Mouse (Mus musculus): ENCODE data around the gene Rgl2. TPM values are rescaled to one million over a fixed set of nuclear protein-coding genes. Genes with fewer than 3 reads are reported as not detected.
"Not testable (repeated sequence)": the region's sequence is repeated elsewhere in the genome, so short reads cannot be mapped to it uniquely, and the experiment has no call there.

The Rgl2 gene
- polyA plus RNA-seq, 1 experiment from 2014 or later: 47.2 TPM

- WGBS: under 1% methylated on average over 17 of the region's 17 CpGs
- no peaks in the 10 kb centered on the region for H3K36me3 ChIP-seq (ENCODE audit: control insufficient read depth, insufficient read depth, low read length)
- peak overlapping the region; percentile 16; the same call in 1 of the 2 replicates for H3K9ac ChIP-seq (replicated peaks; ENCODE audit: low read length)
- H3K27ac ChIP-seq (replicated peaks; ENCODE audit: low read depth, low read length): no peak overlapping the region
- H3K27me3 ChIP-seq (ENCODE audit: control insufficient read depth, insufficient read depth, low read length): peaks cover 40% of the 10 kb centered on the region
- peak overlapping the region; percentile 28 for H3K4me3 ChIP-seq (replicated peaks; ENCODE audit: low read depth, low read length)
- no peaks in the 10 kb centered on the region for H3K9me3 ChIP-seq (ENCODE audit: control insufficient read depth, low read length)
- H3K4me2 ChIP-seq (ENCODE audit: low read length): peak overlapping the region; percentile 48
- no peak for ATAC-seq (ENCODE audit: low FRiP score, low TSS enrichment)
- peaks cover 5% of the 10 kb centered on the region for H3K4me1 ChIP-seq (ENCODE audit: control insufficient read depth, insufficient read depth, low read length)
- peak; percentile 11 for DNase-seq
Observed at GRCm38 (mm10) chr17:33978631-33979031, 49.3 kb downstream of the Rgl2 start.

GRCm38 (mm10) chr17:33979512-33980050, 50.2 kb downstream of the Rgl2 start:
- Histone ChIP-seq H3K9me3 (ENCODE audit: control insufficient read depth, low read length) (no peaks in the 10 kb centered on the region), H3K4me1 (ENCODE audit: control insufficient read depth, insufficient read depth, low read length) (peaks cover 5% of the 10 kb centered on the region), H3K4me2 (ENCODE audit: low read length) (no peak overlapping the region), H3K36me3 (ENCODE audit: control insufficient read depth, insufficient read depth, low read length) (no peaks in the 10 kb centered on the region), H3K27me3 (ENCODE audit: control insufficient read depth, insufficient read depth, low read length) (peaks cover 40% of the 10 kb centered on the region), H3K27ac (replicated peaks; ENCODE audit: low read depth, low read length) (no peak overlapping the region), H3K9ac (replicated peaks; ENCODE audit: low read length) (no peak overlapping the region), H3K4me3 (replicated peaks; ENCODE audit: low read depth, low read length) (no peak overlapping the region)
- DNase-seq (no peak), ATAC-seq (ENCODE audit: low FRiP score, low TSS enrichment) (no peak)
- WGBS: 81% methylated on average over 6 of the region's 6 CpGs

- no peak for DNase-seq
- H3K4me3 ChIP-seq (replicated peaks; ENCODE audit: low read depth, low read length): no peak overlapping the region
- peaks cover 5% of the 10 kb centered on the region for H3K4me1 ChIP-seq (ENCODE audit: control insufficient read depth, insufficient read depth, low read length)
- H3K9ac ChIP-seq (replicated peaks; ENCODE audit: low read length): no peak overlapping the region
- no peaks in the 10 kb centered on the region for H3K9me3 ChIP-seq (ENCODE audit: control insufficient read depth, low read length)
- H3K4me2 ChIP-seq (ENCODE audit: low read length): 0 out of 2 replicates have a peak overlapping the region, but pooled peaks have one; percentile 15
- H3K27me3 ChIP-seq (ENCODE audit: control insufficient read depth, insufficient read depth, low read length): peaks cover 40% of the 10 kb centered on the region
- no peaks in the 10 kb centered on the region for H3K36me3 ChIP-seq (ENCODE audit: control insufficient read depth, insufficient read depth, low read length)
- peak overlapping the region; percentile 20; the same call in 1 of the 2 replicates for H3K27ac ChIP-seq (replicated peaks; ENCODE audit: low read depth, low read length)
- 78% methylated on average over 19 of the region's 19 CpGs for WGBS
- ATAC-seq (ENCODE audit: low FRiP score, low TSS enrichment): no peak
Observed at GRCm38 (mm10) chr17:33980181-33981035, 51.1 kb downstream of the Rgl2 start.

GRCm38 (mm10) chr17:33981192-33981909, 52.0 kb downstream of the Rgl2 start:
- peaks cover 36% of the 10 kb centered on the region for H3K27me3 ChIP-seq (ENCODE audit: control insufficient read depth, insufficient read depth, low read length)
- DNase-seq: peak; percentile 97
- H3K9me3 ChIP-seq (ENCODE audit: control insufficient read depth, low read length); H3K36me3 ChIP-seq (ENCODE audit: control insufficient read depth, insufficient read depth, low read length); H3K4me1 ChIP-seq (ENCODE audit: control insufficient read depth, insufficient read depth, low read length): not testable (repeated sequence)
- H3K4me3 ChIP-seq (replicated peaks; ENCODE audit: low read depth, low read length): peak overlapping the region; percentile 45
- peak; percentile 94 for ATAC-seq (ENCODE audit: low FRiP score, low TSS enrichment)
- H3K27ac ChIP-seq (replicated peaks; ENCODE audit: low read depth, low read length): peak overlapping the region; percentile 87
- under 1% methylated on average over 27 of the region's 27 CpGs for WGBS
- peak overlapping the region; percentile 52; the same call in 1 of the 2 replicates for H3K9ac ChIP-seq (replicated peaks; ENCODE audit: low read length)
- H3K4me2 ChIP-seq (ENCODE audit: low read length): peak overlapping the region; percentile 59

GRCm38 (mm10) chr17:33982136-33982535, 52.8 kb downstream of the Rgl2 start:
- not testable (repeated sequence) for H3K4me1 ChIP-seq (ENCODE audit: control insufficient read depth, insufficient read depth, low read length); ATAC-seq (ENCODE audit: low FRiP score, low TSS enrichment); H3K36me3 ChIP-seq (ENCODE audit: control insufficient read depth, insufficient read depth, low read length); H3K9ac ChIP-seq (replicated peaks; ENCODE audit: low read length); H3K27ac ChIP-seq (replicated peaks; ENCODE audit: low read depth, low read length); H3K9me3 ChIP-seq (ENCODE audit: control insufficient read depth, low read length)
- Histone ChIP-seq H3K4me2 (ENCODE audit: low read length) (peak overlapping the region; percentile 59), H3K4me3 (replicated peaks; ENCODE audit: low read depth, low read length) (peak overlapping the region; percentile 45), H3K27me3 (ENCODE audit: control insufficient read depth, insufficient read depth, low read length) (peaks cover 31% of the 10 kb centered on the region)
- 11% methylated on average over 8 of the region's 8 CpGs for WGBS
- peak; percentile 79 for DNase-seq

Small RNAs within 50 kb of the gene (microRNA-seq; reads per million reads assigned to microRNA genes)
- not detected for gene Gm27740

Other genes with a start within 250 kb of the Rgl2 start
- 177 and 214 TPM in 2 replicates for gene Hnrnpm, start 242.7 kb upstream of the Rgl2 start, polyA plus RNA-seq (2014; fragmentation: Nextera tagmentation; extraction: Ambion mirVana)
- 45.2 and 62.6 TPM in 2 replicates for gene March2, start 210.9 kb upstream of the Rgl2 start, polyA plus RNA-seq (2014; fragmentation: Nextera tagmentation; extraction: Ambion mirVana)
- gene Rab11b, start 169.0 kb upstream of the Rgl2 start, polyA plus RNA-seq (2014; fragmentation: Nextera tagmentation; extraction: Ambion mirVana): 417 and 541 TPM in 2 replicates
- gene Angptl4, start 147.7 kb upstream of the Rgl2 start, polyA plus RNA-seq (2014; fragmentation: Nextera tagmentation; extraction: Ambion mirVana): 8.0 and 18.4 TPM in 2 replicates
- gene Kank3, start 119.0 kb upstream of the Rgl2 start, polyA plus RNA-seq (2014; fragmentation: Nextera tagmentation; extraction: Ambion mirVana): 39.5 and 45.8 TPM in 2 replicates
- gene Rps28, start 105.0 kb upstream of the Rgl2 start, polyA plus RNA-seq (2014; fragmentation: Nextera tagmentation; extraction: Ambion mirVana): 653 and 777 TPM in 2 replicates
- gene Ndufa7, start 105.0 kb upstream of the Rgl2 start, polyA plus RNA-seq (2014; fragmentation: Nextera tagmentation; extraction: Ambion mirVana): 497 and 604 TPM in 2 replicates
- gene Cd320, start 86.5 kb upstream of the Rgl2 start, polyA plus RNA-seq (2014; fragmentation: Nextera tagmentation; extraction: Ambion mirVana): 55.1 and 59.8 TPM in 2 replicates
- gene Gm7029, start 55.7 kb upstream of the Rgl2 start, polyA plus RNA-seq (2014; fragmentation: Nextera tagmentation; extraction: Ambion mirVana): not detected in 2 replicates
- gene Kifc1, start 38.9 kb upstream of the Rgl2 start, polyA plus RNA-seq (2014; fragmentation: Nextera tagmentation; extraction: Ambion mirVana): 2.2 and 2.5 TPM in 2 replicates
- 1.1 TPM in 1 of 2 replicates, not detected in the other for gene Platr17, start 24.4 kb upstream of the Rgl2 start, polyA plus RNA-seq (2014; fragmentation: Nextera tagmentation; extraction: Ambion mirVana)
- 40.7 and 44.6 TPM in 2 replicates for gene Daxx, start 20.1 kb upstream of the Rgl2 start, polyA plus RNA-seq (2014; fragmentation: Nextera tagmentation; extraction: Ambion mirVana)
- gene Tapbp, start 13.6 kb upstream of the Rgl2 start, polyA plus RNA-seq (2014; fragmentation: Nextera tagmentation; extraction: Ambion mirVana): 18.3 and 20.6 TPM in 2 replicates
- gene Zbtb22, start 13.6 kb upstream of the Rgl2 start, polyA plus RNA-seq (2014; fragmentation: Nextera tagmentation; extraction: Ambion mirVana): 12.1 and 13.1 TPM in 2 replicates
- gene Pfdn6, start 10.8 kb downstream of the Rgl2 start, polyA plus RNA-seq (2014; fragmentation: Nextera tagmentation; extraction: Ambion mirVana): 167 and 188 TPM in 2 replicates
- 15.5 and 16.9 TPM in 2 replicates for gene Wdr46, start 11.1 kb downstream of the Rgl2 start, polyA plus RNA-seq (2014; fragmentation: Nextera tagmentation; extraction: Ambion mirVana)
- gene B3galt4, start 21.9 kb downstream of the Rgl2 start, polyA plus RNA-seq (2014; fragmentation: Nextera tagmentation; extraction: Ambion mirVana): 8.0 and 10.1 TPM in 2 replicates
- 50.6 and 63.2 TPM in 2 replicates for gene Vps52, start 26.3 kb downstream of the Rgl2 start, polyA plus RNA-seq (2014; fragmentation: Nextera tagmentation; extraction: Ambion mirVana)
- 872 and 980 TPM in 2 replicates for gene Rps18, start 26.5 kb downstream of the Rgl2 start, polyA plus RNA-seq (2014; fragmentation: Nextera tagmentation; extraction: Ambion mirVana)
- gene H2-K1, start 70.8 kb downstream of the Rgl2 start, polyA plus RNA-seq (2014; fragmentation: Nextera tagmentation; extraction: Ambion mirVana): 10.5 and 15.5 TPM in 2 replicates
- 9.1 and 18.5 TPM in 2 replicates for gene Ring1, start 95.1 kb downstream of the Rgl2 start, polyA plus RNA-seq (2014; fragmentation: Nextera tagmentation; extraction: Ambion mirVana)
- 56.1 and 75.0 TPM in 2 replicates for gene H2-Ke6, start 98.5 kb downstream of the Rgl2 start, polyA plus RNA-seq (2014; fragmentation: Nextera tagmentation; extraction: Ambion mirVana)
- gene Slc39a7, start 102.1 kb downstream of the Rgl2 start, polyA plus RNA-seq (2014; fragmentation: Nextera tagmentation; extraction: Ambion mirVana): 95.7 and 97.0 TPM in 2 replicates
- 33.3 and 33.4 TPM in 2 replicates for gene Rxrb, start 102.3 kb downstream of the Rgl2 start, polyA plus RNA-seq (2014; fragmentation: Nextera tagmentation; extraction: Ambion mirVana)
- 2.4 and 2.9 TPM in 2 replicates for gene Col11a2, start 109.9 kb downstream of the Rgl2 start, polyA plus RNA-seq (2014; fragmentation: Nextera tagmentation; extraction: Ambion mirVana)
- gene H2-Oa, start 162.8 kb downstream of the Rgl2 start, polyA plus RNA-seq (2014; fragmentation: Nextera tagmentation; extraction: Ambion mirVana): not detected in 2 replicates
- 16.7 and 20.4 TPM in 2 replicates for gene H2-DMa, start 190.0 kb downstream of the Rgl2 start, polyA plus RNA-seq (2014; fragmentation: Nextera tagmentation; extraction: Ambion mirVana)
- 160 and 171 TPM in 2 replicates for gene Brd2, start 193.1 kb downstream of the Rgl2 start, polyA plus RNA-seq (2014; fragmentation: Nextera tagmentation; extraction: Ambion mirVana)
- gene H2-DMb2, start 213.8 kb downstream of the Rgl2 start, polyA plus RNA-seq (2014; fragmentation: Nextera tagmentation; extraction: Ambion mirVana): 0.15 and 0.18 TPM in 2 replicates
- 0.38 and 0.91 TPM in 2 replicates for gene H2-DMb1, start 223.5 kb downstream of the Rgl2 start, polyA plus RNA-seq (2014; fragmentation: Nextera tagmentation; extraction: Ambion mirVana)